Mouse (Mus musculus): ENCODE results near the gene Grin2c. TPM values are rescaled to one million over a fixed set of nuclear protein-coding genes. Genes with fewer than 3 reads are reported as not detected.

The Grin2c gene
- polyA plus RNA-seq, 1 experiment = 0.13 TPM

- TF ChIP-seq POLR2A (IDR thresholded peaks at IDR 0.05; ENCODE audit: insufficient read depth, low read length) (no peak), EP300 (IDR thresholded peaks at IDR 0.05; ENCODE audit: insufficient read depth, low read depth, low read length) (no peak), CTCF (IDR thresholded peaks at IDR 0.05; ENCODE audit: low read depth, low read length) (no peak)
- H3K4me1 ChIP-seq (ENCODE audit: control insufficient read depth, insufficient read depth, low read length) = peaks cover 2% of the 10 kb centered on the region
- no peaks in the 10 kb centered on the region for H3K9me3 ChIP-seq (replicated peaks; ENCODE audit: control insufficient read depth, insufficient read depth, low read length, poor library complexity, severe bottlenecking)
- no peak overlapping the region for H3K4me3 ChIP-seq (ENCODE audit: low read depth, low read length)
- no peak overlapping the region for H3K27ac ChIP-seq (ENCODE audit: insufficient read depth, low read length)
- H3K27me3 ChIP-seq (ENCODE audit: control insufficient read depth, insufficient read depth, low read length, poor library complexity, severe bottlenecking) = no peaks in the 10 kb centered on the region
- 0 out of 2 replicates have a peak overlapping the region, but pooled peaks have one; percentile 8 for H3K9ac ChIP-seq (ENCODE audit: low read depth, poor library complexity, severe bottlenecking)
- H3K36me3 ChIP-seq (ENCODE audit: control insufficient read depth, insufficient read depth, low read length, poor library complexity, severe bottlenecking) = no peaks in the 10 kb centered on the region
Observed at GRCm38 (mm10) chr11:115208776-115209732, 58.0 kb downstream of the Grin2c start.

- H3K36me3 ChIP-seq (ENCODE audit: control insufficient read depth, insufficient read depth, low read length, poor library complexity, severe bottlenecking) = no peaks in the 10 kb centered on the region
- no peaks in the 10 kb centered on the region for H3K27me3 ChIP-seq (ENCODE audit: control insufficient read depth, insufficient read depth, low read length, poor library complexity, severe bottlenecking)
- no peak overlapping the region for H3K4me3 ChIP-seq (ENCODE audit: low read depth, low read length)
- TF ChIP-seq CTCF (IDR thresholded peaks at IDR 0.05; ENCODE audit: low read depth, low read length) (no peak), EP300 (IDR thresholded peaks at IDR 0.05; ENCODE audit: insufficient read depth, low read depth, low read length) (no peak), POLR2A (IDR thresholded peaks at IDR 0.05; ENCODE audit: insufficient read depth, low read length) (no peak)
- H3K27ac ChIP-seq (ENCODE audit: insufficient read depth, low read length) = no peak overlapping the region
- peaks cover 2% of the 10 kb centered on the region for H3K4me1 ChIP-seq (ENCODE audit: control insufficient read depth, insufficient read depth, low read length)
- no peak overlapping the region for H3K9ac ChIP-seq (ENCODE audit: low read depth, poor library complexity, severe bottlenecking)
- no peaks in the 10 kb centered on the region for H3K9me3 ChIP-seq (replicated peaks; ENCODE audit: control insufficient read depth, insufficient read depth, low read length, poor library complexity, severe bottlenecking)
Observed at GRCm38 (mm10) chr11:115208126-115208525, 58.9 kb downstream of the Grin2c start.

GRCm38 (mm10) chr11:115202756-115203155, 64.3 kb downstream of the Grin2c start:
- no peak for TF ChIP-seq POLR2A (IDR thresholded peaks at IDR 0.05; ENCODE audit: insufficient read depth, low read length)
- TF ChIP-seq CTCF (IDR thresholded peaks at IDR 0.05; ENCODE audit: low read depth, low read length) = no peak
- H3K9ac ChIP-seq (ENCODE audit: low read depth, poor library complexity, severe bottlenecking) = no peak overlapping the region
- H3K4me3 ChIP-seq (ENCODE audit: low read depth, low read length) = no peak overlapping the region
- no peaks in the 10 kb centered on the region for H3K36me3 ChIP-seq (ENCODE audit: control insufficient read depth, insufficient read depth, low read length, poor library complexity, severe bottlenecking)
- H3K9me3 ChIP-seq (replicated peaks; ENCODE audit: control insufficient read depth, insufficient read depth, low read length, poor library complexity, severe bottlenecking) = no peaks in the 10 kb centered on the region
- H3K27ac ChIP-seq (ENCODE audit: insufficient read depth, low read length) = no peak overlapping the region
- no peaks in the 10 kb centered on the region for H3K27me3 ChIP-seq (ENCODE audit: control insufficient read depth, insufficient read depth, low read length, poor library complexity, severe bottlenecking)
- no peaks in the 10 kb centered on the region for H3K4me1 ChIP-seq (ENCODE audit: control insufficient read depth, insufficient read depth, low read length)

- H3K27ac ChIP-seq (ENCODE audit: insufficient read depth, low read length) = no peak overlapping the region
- no peak for TF ChIP-seq POLR2A (IDR thresholded peaks at IDR 0.05; ENCODE audit: insufficient read depth, low read length)
- TF ChIP-seq CTCF (IDR thresholded peaks at IDR 0.05; ENCODE audit: low read depth, low read length) = peak; percentile 93
- TF ChIP-seq EP300 (IDR thresholded peaks at IDR 0.05; ENCODE audit: insufficient read depth, low read depth, low read length) = no peak
- no peak overlapping the region for H3K4me3 ChIP-seq (ENCODE audit: low read depth, low read length)
- H3K9ac ChIP-seq (ENCODE audit: low read depth, poor library complexity, severe bottlenecking) = no peak overlapping the region
- H3K36me3 ChIP-seq (ENCODE audit: control insufficient read depth, insufficient read depth, low read length, poor library complexity, severe bottlenecking) = no peaks in the 10 kb centered on the region
- no peaks in the 10 kb centered on the region for H3K4me1 ChIP-seq (ENCODE audit: control insufficient read depth, insufficient read depth, low read length)
- H3K9me3 ChIP-seq (replicated peaks; ENCODE audit: control insufficient read depth, insufficient read depth, low read length, poor library complexity, severe bottlenecking) = no peaks in the 10 kb centered on the region
- H3K27me3 ChIP-seq (ENCODE audit: control insufficient read depth, insufficient read depth, low read length, poor library complexity, severe bottlenecking) = no peaks in the 10 kb centered on the region
Observed at GRCm38 (mm10) chr11:115202316-115202715, 64.7 kb downstream of the Grin2c start.

GRCm38 (mm10) chr11:115200520-115200919, 66.5 kb downstream of the Grin2c start:
- Histone ChIP-seq H3K9me3 (replicated peaks; ENCODE audit: control insufficient read depth, insufficient read depth, low read length, poor library complexity, severe bottlenecking) (no peaks in the 10 kb centered on the region), H3K4me1 (ENCODE audit: control insufficient read depth, insufficient read depth, low read length) (no peaks in the 10 kb centered on the region), H3K36me3 (ENCODE audit: control insufficient read depth, insufficient read depth, low read length, poor library complexity, severe bottlenecking) (no peaks in the 10 kb centered on the region), H3K27me3 (ENCODE audit: control insufficient read depth, insufficient read depth, low read length, poor library complexity, severe bottlenecking) (no peaks in the 10 kb centered on the region), H3K9ac (ENCODE audit: low read depth, poor library complexity, severe bottlenecking) (no peak overlapping the region), H3K27ac (ENCODE audit: insufficient read depth, low read length) (no peak overlapping the region), H3K4me3 (ENCODE audit: low read depth, low read length) (no peak overlapping the region)
- TF ChIP-seq CTCF (IDR thresholded peaks at IDR 0.05; ENCODE audit: low read depth, low read length) (no peak), EP300 (IDR thresholded peaks at IDR 0.05; ENCODE audit: insufficient read depth, low read depth, low read length) (no peak), POLR2A (IDR thresholded peaks at IDR 0.05; ENCODE audit: insufficient read depth, low read length) (no peak)

Other genes with a start within 250 kb of the Grin2c start
- gene Cd300ld4, start 240.2 kb downstream of the Grin2c start, polyA plus RNA-seq (2011; ENCODE audit: insufficient read depth, insufficient read length, low read depth, missing spikeins) = not detected in 2 replicates
- gene Cd300ld5, start 229.5 kb downstream of the Grin2c start, polyA plus RNA-seq (2011; ENCODE audit: insufficient read depth, insufficient read length, low read depth, missing spikeins) = not detected in 2 replicates
- gene Cd300ld3, start 218.8 kb downstream of the Grin2c start, polyA plus RNA-seq (2011; ENCODE audit: insufficient read depth, insufficient read length, low read depth, missing spikeins) = not detected in 2 replicates
- gene Cd300e, start 205.1 kb downstream of the Grin2c start, polyA plus RNA-seq (2011; ENCODE audit: insufficient read depth, insufficient read length, low read depth, missing spikeins) = not detected in 2 replicates
- gene Rab37, start 175.8 kb downstream of the Grin2c start, polyA plus RNA-seq (2011; ENCODE audit: insufficient read depth, insufficient read length, low read depth, missing spikeins) = 0.99 and 3.0 TPM in 2 replicates
- 1.1 TPM in 1 of 2 replicates, not detected in the other for gene Cd300lf, start 133.3 kb downstream of the Grin2c start, polyA plus RNA-seq (2011; ENCODE audit: insufficient read depth, insufficient read length, low read depth, missing spikeins)
- 73.2 and 77.8 TPM in 2 replicates for gene Slc9a3r1, start 103.9 kb downstream of the Grin2c start, polyA plus RNA-seq (2011; ENCODE audit: insufficient read depth, insufficient read length, low read depth, missing spikeins)
- gene Tmem104, start 79.8 kb downstream of the Grin2c start, polyA plus RNA-seq (2011; ENCODE audit: insufficient read depth, insufficient read length, low read depth, missing spikeins) = 4.8 and 8.0 TPM in 2 replicates
- gene Nat9, start 79.4 kb downstream of the Grin2c start, polyA plus RNA-seq (2011; ENCODE audit: insufficient read depth, insufficient read length, low read depth, missing spikeins) = 13.1 and 16.2 TPM in 2 replicates
- 11.6 and 12.8 TPM in 2 replicates for gene Fdxr, start 9.8 kb upstream of the Grin2c start, polyA plus RNA-seq (2011; ENCODE audit: insufficient read depth, insufficient read length, low read depth, missing spikeins)
- 6.7 and 7.1 TPM in 2 replicates for gene Fads6, start 30.4 kb upstream of the Grin2c start, polyA plus RNA-seq (2011; ENCODE audit: insufficient read depth, insufficient read length, low read depth, missing spikeins)
- not detected in 2 replicates for gene Otop2, start 39.9 kb upstream of the Grin2c start, polyA plus RNA-seq (2011; ENCODE audit: insufficient read depth, insufficient read length, low read depth, missing spikeins)
- gene Ush1g, start 54.8 kb upstream of the Grin2c start, polyA plus RNA-seq (2011; ENCODE audit: insufficient read depth, insufficient read length, low read depth, missing spikeins) = 0.24 and 0.33 TPM in 2 replicates
- gene Otop3, start 67.5 kb upstream of the Grin2c start, polyA plus RNA-seq (2011; ENCODE audit: insufficient read depth, insufficient read length, low read depth, missing spikeins) = not detected in 2 replicates
- 2.5 and 3.2 TPM in 2 replicates for gene Hid1, start 100.5 kb upstream of the Grin2c start, polyA plus RNA-seq (2011; ENCODE audit: insufficient read depth, insufficient read length, low read depth, missing spikeins)
- 12.3 and 14.1 TPM in 2 replicates for gene Cdr2l, start 114.7 kb upstream of the Grin2c start, polyA plus RNA-seq (2011; ENCODE audit: insufficient read depth, insufficient read length, low read depth, missing spikeins)
- 50.9 and 60.6 TPM in 2 replicates for gene Mrpl58, start 136.5 kb upstream of the Grin2c start, polyA plus RNA-seq (2011; ENCODE audit: insufficient read depth, insufficient read length, low read depth, missing spikeins)
- 340 and 358 TPM in 2 replicates for gene Atp5h, start 152.7 kb upstream of the Grin2c start, polyA plus RNA-seq (2011; ENCODE audit: insufficient read depth, insufficient read length, low read depth, missing spikeins)
- gene Kctd2, start 152.9 kb upstream of the Grin2c start, polyA plus RNA-seq (2011; ENCODE audit: insufficient read depth, insufficient read length, low read depth, missing spikeins) = 22.9 and 26.4 TPM in 2 replicates
- gene Trim80, start 173.3 kb upstream of the Grin2c start, polyA plus RNA-seq (2011; ENCODE audit: insufficient read depth, insufficient read length, low read depth, missing spikeins) = not detected in 2 replicates
- not detected in 2 replicates for gene Slc16a5, start 195.2 kb upstream of the Grin2c start, polyA plus RNA-seq (2011; ENCODE audit: insufficient read depth, insufficient read length, low read depth, missing spikeins)
- 3.0 and 3.6 TPM in 2 replicates for gene Armc7, start 208.4 kb upstream of the Grin2c start, polyA plus RNA-seq (2011; ENCODE audit: insufficient read depth, insufficient read length, low read depth, missing spikeins)
- 42.7 and 43.2 TPM in 2 replicates for gene Nt5c, start 224.6 kb upstream of the Grin2c start, polyA plus RNA-seq (2011; ENCODE audit: insufficient read depth, insufficient read length, low read depth, missing spikeins)
- gene Jpt1, start 247.1 kb upstream of the Grin2c start, polyA plus RNA-seq (2011; ENCODE audit: insufficient read depth, insufficient read length, low read depth, missing spikeins) = 163 and 173 TPM in 2 replicates

All from ES-Bruce4 (cell line).